Mouse (Mus musculus): ENCODE data around the gene Efcab9. TPM values are rescaled to one million over a fixed set of nuclear protein-coding genes. Genes with fewer than 3 reads are reported as not detected.

Efcab9 gene
- polyA plus RNA-seq, 1 experiment from 2014 or later, result not detected

GRCm38 (mm10) chr11:32475487-32476236 is 56.2 kb downstream of the Efcab9 start:
- Histone ChIP-seq H3K4me1 (ENCODE audit: control insufficient read depth, insufficient read depth, low read length) (no peaks in the 10 kb centered on the region; the same call in 1 of the 2 replicates), H3K9ac (ENCODE audit: low read depth, low read length) (no peak overlapping the region), H3K4me3 (ENCODE audit: low read depth, low read length) (no peak overlapping the region), H3K27ac (ENCODE audit: low read length) (no peak overlapping the region), H3K27me3 (ENCODE audit: control insufficient read depth, insufficient read depth, low read depth, low read length) (no peaks in the 10 kb centered on the region), H3K4me2 (ENCODE audit: low read length) (no peak overlapping the region), H3K36me3 (ENCODE audit: control insufficient read depth, insufficient read depth, low read length) (no peaks in the 10 kb centered on the region), H3K9me3 (replicated peaks; ENCODE audit: control insufficient read depth, low read length, poor library complexity, severe bottlenecking) (no peaks in the 10 kb centered on the region)
- 67% methylated on average over 5 of the region's 5 CpGs for WGBS
- no peak for ATAC-seq

DNA sequence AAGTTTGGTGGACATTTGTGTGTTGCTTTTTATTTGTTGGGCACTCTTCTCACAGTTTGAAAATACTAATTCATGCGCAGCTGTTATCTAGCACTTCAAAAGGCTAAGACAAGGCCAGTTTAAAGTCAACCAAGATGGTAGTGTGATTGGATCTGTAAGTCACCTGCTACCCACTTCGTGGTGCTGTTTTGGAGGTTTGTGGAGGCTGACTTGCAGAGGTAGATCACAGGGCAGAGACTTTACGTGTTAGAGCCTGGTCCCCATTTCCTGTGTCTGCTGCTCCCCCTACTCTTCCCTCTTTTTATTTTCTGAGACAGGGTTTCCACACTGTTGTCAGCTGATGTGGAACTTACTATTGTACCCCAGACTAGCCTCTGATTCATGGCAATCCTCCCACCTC is 57.2 kb downstream of the Efcab9 start:
- Histone ChIP-seq H3K9ac (ENCODE audit: low read depth, low read length) (no peak overlapping the region), H3K4me2 (ENCODE audit: low read length) (no peak overlapping the region), H3K4me1 (ENCODE audit: control insufficient read depth, insufficient read depth, low read length) (no peaks in the 10 kb centered on the region; the same call in 1 of the 2 replicates), H3K27ac (ENCODE audit: low read length) (no peak overlapping the region), H3K36me3 (ENCODE audit: control insufficient read depth, insufficient read depth, low read length) (no peaks in the 10 kb centered on the region), H3K9me3 (replicated peaks; ENCODE audit: control insufficient read depth, low read length, poor library complexity, severe bottlenecking) (no peaks in the 10 kb centered on the region), H3K4me3 (ENCODE audit: low read depth, low read length) (no peak overlapping the region), H3K27me3 (ENCODE audit: control insufficient read depth, insufficient read depth, low read depth, low read length) (no peaks in the 10 kb centered on the region)
- no peak for ATAC-seq
- 89% methylated on average over 3 of the region's 3 CpGs for WGBS

Other genes starting within 250 kb of the Efcab9 start
- 2,278 and 2,570 TPM in 2 replicates for gene Hba-a1, start 248.6 kb downstream of the Efcab9 start, polyA plus RNA-seq (2015; fragmentation: Nextera tagmentation; extraction: Ambion mirVana)
- gene Hbq1b, start 245.1 kb downstream of the Efcab9 start, polyA plus RNA-seq (2015; fragmentation: Nextera tagmentation; extraction: Ambion mirVana), result 1.1 and 1.5 TPM in 2 replicates
- gene Hba-a2, start 235.6 kb downstream of the Efcab9 start, polyA plus RNA-seq (2015; fragmentation: Nextera tagmentation; extraction: Ambion mirVana), result 5,737 and 6,589 TPM in 2 replicates
- gene Hbq1a, start 232.0 kb downstream of the Efcab9 start, polyA plus RNA-seq (2015; fragmentation: Nextera tagmentation; extraction: Ambion mirVana), result 1.7 and 2.0 TPM in 2 replicates
- gene Sh3pxd2b, start 184.3 kb downstream of the Efcab9 start, polyA plus RNA-seq (2015; fragmentation: Nextera tagmentation; extraction: Ambion mirVana), result 21.6 and 23.4 TPM in 2 replicates
- 43.0 and 46.6 TPM in 2 replicates for gene Ubtd2, start 76.7 kb downstream of the Efcab9 start, polyA plus RNA-seq (2015; fragmentation: Nextera tagmentation; extraction: Ambion mirVana)
- gene Stk10, start 1.2 kb upstream of the Efcab9 start, polyA plus RNA-seq (2015; fragmentation: Nextera tagmentation; extraction: Ambion mirVana), result 1.2 and 1.7 TPM in 2 replicates
- 119 and 125 TPM in 2 replicates for gene Fbxw11, start 110.6 kb upstream of the Efcab9 start, polyA plus RNA-seq (2015; fragmentation: Nextera tagmentation; extraction: Ambion mirVana)